Mouse (Mus musculus) layer of hippocampus, adult 9-11 months (tissue): ENCODE results near the gene Adgrf3.
"Not testable (repeated sequence)": the region's sequence is repeated elsewhere in the genome, so short reads cannot be mapped to it uniquely, and the experiment has no call there.

Experiments used
- DNase-seq: peaks from one replicate; pipeline ENCODE4 v3.0.0; 2022

Gene Adgrf3

GRCm38 (mm10) chr5:30205493-30205892, at the start of gene Adgrf3:
Gene Adgrf3 (minus strand): TSS chr5:30205722.
- DNase-seq = no peak

GRCm38 (mm10) chr5:30247666-30248065, 42.1 kb upstream of the Adgrf3 start:
- DNase-seq = no peak

DNA sequence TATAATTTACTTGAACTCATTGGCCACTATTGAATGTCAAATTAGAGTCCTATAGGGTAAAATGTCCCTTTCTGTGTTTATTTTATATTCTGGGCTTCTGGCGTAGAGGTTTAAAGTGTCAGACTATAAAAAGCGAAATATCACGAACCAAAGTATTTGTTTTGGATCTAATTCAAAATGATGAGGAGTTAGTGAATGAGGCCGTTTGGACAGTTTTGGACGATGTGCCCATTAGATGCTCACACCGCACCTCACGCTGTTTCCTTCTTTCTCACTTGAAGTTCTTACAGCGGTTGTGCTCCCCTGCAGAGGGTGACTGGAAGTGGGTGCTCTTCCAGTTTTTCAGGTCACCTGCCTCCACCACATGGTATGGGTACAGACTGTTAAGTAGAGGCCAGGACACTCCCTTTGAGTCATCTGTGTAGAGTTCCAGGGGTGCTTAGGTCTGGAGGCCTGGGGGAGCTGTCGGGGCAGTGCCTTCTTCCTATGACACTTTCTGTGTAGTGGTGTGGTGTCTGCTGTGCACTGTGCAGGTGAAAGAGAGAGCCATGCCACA, 40.4 kb upstream of the Adgrf3 start:
- no peak for DNase-seq

- DNase-seq = no peak
These were observed 38.2 kb upstream of the Adgrf3 start for GRCm38 (mm10) chr5:30243741-30244140.

- no peak for DNase-seq
These were observed 36.9 kb upstream of the Adgrf3 start for GRCm38 (mm10) chr5:30242410-30242809.

DNA sequence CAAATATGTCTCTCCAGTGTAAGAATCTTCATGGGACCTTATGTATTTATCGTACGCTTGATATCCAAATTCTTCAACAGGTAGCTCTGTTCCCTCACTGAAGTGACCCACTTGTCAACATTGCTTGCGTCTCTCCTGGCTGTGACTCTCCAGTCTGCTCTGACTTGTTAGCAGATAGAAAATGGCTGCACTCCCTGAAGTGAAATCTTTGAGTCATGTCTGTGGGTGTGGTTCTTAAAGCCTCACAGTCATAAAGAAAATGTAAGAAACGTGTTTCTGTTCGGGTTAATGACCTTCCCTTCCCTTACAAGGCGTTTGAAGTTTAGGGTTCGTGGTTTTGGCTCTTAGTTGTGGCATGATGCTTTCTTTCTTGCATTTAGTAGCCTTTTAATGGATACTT, 35.0 kb upstream of the Adgrf3 start:
- no peak for DNase-seq

DNA sequence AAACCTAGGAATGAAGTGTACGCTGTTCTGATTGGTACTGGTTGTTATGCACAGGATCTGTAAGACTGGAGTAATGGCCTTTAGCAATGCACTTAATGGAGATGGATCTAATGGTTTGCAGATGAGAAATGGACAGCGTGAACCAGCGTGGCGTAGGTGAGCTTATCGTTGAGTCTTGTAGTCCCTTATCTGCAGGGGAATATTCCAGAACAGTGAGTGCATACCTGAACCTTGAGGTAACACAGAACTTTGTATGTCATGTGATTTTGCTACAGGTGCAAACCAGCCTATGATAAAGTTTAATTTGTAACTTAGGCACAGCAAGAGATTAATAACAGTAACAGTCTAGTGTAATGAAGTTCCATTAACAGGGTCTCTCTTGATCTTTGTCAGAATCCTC, 33.0 kb upstream of the Adgrf3 start:
- DNase-seq = no peak

DNA sequence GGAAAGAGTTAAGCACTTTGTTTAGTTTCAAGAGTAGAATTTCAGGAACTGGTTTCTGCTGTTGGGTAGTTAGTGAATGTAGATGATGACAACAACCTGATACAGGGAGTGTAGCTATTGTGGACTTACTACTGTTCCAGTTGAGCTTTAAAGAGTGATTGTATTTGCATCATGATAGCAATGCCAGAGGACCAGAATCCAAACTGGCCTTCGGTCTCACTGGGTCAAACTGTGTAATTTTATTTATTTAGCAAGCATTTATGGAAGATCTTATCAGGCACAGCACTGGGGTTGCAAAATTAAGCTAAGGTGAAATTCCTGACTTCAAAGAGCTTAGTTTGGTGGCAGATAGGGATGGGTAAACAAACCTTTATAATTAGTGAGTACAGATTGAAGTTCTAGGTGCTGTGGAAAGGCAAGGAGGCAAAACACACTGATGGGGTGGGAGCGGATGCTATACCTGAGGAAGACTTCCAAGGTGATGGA, 30.2 kb upstream of the Adgrf3 start:
- DNase-seq = no peak

GRCm38 (mm10) chr5:30233979-30234378, 28.5 kb upstream of the Adgrf3 start:
- no peak for DNase-seq

GRCm38 (mm10) chr5:30233042-30233441, 27.5 kb upstream of the Adgrf3 start:
- DNase-seq = no peak

- DNase-seq = peak; percentile 99
These were observed 26.9 kb upstream of the Adgrf3 start, which contains the start of gene Selenoi for GRCm38 (mm10) chr5:30232271-30232971. Gene Selenoi (plus strand): TSS chr5:30232581.

DNA sequence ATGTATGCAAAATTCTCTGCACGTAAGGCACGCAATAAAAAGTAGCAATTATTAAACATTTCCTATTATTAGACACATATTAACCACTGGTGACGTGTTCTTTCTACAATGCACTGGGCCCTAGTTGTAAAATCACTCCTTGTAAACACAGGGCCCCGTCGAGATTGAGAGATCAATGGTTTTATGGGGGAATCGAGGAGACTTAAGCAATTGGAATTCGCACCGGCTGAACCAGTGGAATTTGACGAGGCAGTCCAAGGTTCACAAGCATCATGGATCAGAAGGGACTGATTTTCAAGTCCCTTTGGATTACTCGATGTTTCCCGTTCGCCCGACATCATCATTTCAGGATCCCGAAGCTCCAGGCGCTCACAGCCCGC, 26.4 kb upstream of the Adgrf3 start:
- DNase-seq = no peak

GRCm38 (mm10) chr5:30230901-30231300, 25.4 kb upstream of the Adgrf3 start:
- no peak for DNase-seq

- no peak for DNase-seq
These were observed 17.2 kb upstream of the Adgrf3 start for GRCm38 (mm10) chr5:30222681-30223080.

DNA sequence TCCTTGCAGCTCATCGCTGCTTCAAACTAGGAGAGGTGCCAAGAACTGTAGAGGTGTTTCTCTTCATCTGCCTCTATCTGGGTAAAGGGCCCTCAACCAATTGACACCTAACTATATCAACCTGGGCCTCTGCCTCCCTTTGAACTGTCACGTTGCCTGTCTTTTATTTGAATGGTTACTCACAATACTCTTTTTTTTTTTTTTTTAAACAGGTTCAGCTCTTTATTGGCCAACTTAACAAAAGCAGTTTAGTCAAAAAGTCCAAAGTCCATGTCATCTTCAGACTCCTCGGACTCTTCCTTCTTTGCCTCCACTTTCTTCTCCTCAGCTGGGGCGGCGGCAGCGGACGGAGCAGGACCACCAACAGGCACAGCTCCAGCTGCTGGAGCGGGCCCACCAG, 15.1 kb upstream of the Adgrf3 start:
- no peak for DNase-seq

DNA sequence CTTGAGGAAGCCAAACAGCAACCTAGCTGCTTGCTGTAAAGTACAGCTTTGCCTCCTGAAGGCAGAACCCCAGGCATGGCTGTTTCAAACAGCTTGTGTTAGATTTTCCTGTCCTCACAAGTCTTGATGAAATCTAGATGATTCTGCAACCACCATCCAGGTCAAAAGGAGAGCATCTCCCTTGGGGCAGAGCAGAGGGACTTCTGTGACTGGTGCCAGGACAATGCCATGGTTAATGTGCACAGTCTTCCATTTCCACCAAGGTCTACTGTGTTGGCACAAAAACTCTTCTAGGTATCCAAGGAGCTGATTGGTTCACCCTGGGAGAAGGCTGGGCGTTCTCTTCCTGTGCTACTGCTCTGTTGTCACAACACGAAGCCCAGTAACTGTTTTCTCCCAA, 14.2 kb upstream of the Adgrf3 start:
- no peak for DNase-seq

DNA sequence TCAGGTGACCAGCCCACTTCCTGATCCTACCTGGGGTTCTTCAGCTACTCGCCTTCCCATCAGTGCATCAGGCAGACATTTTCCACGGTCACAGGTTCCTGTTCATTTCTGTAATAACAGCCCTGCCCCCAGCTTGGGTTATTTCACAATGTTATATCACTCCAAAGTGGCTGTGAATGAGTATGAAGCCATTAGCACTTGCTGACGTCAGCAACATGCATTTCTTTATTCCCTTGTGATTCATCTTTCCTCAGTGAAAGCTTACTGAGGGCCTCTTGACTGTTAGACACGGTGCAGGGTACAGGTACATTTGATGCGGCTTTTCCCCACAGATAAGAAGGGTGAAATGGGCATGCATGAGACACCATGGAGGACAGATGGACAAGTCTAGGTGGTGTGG, 10.4 kb upstream of the Adgrf3 start:
- DNase-seq = no peak

DNA sequence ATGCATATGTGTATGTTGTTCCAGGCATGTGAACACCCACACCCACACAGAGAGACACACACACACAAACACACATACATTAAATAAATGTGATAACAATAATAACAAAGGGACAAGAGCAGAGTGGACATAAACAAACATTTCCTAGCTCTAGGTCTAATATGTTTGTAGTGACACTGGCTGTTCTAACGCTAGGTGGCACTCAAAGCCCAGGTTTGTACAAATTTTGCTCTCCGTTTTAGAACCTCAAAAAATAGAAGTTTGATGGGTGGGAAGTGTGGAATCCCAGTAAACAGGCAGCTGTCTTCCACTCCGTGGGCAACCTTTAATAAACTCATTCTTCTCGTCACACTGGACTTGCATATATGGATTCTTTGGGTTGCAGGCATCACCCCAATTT, 9.4 kb upstream of the Adgrf3 start:
- no peak for DNase-seq

GRCm38 (mm10) chr5:30210758-30211157, 5.2 kb upstream of the Adgrf3 start:
- not testable (repeated sequence) for DNase-seq

DNA sequence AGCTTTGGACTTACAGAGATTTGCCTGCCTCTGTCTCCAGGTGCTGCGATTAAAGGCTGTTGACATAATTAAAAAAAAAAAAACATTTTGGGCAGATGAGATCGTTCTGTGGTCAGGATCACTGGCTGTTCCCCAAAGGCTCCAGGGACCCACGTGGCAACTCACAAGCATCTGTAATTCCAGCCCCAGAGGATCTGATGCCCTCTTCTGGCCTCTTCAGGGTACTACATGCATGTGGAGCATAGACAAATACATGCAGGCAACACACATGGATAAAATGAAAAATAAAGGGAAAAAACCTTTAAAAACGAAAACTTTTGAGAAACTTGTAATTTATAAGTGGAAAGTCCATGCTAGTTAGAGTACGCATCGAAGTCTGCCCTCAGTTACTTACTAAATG, 1.8 kb upstream of the Adgrf3 start:
- DNase-seq = no peak

DNA sequence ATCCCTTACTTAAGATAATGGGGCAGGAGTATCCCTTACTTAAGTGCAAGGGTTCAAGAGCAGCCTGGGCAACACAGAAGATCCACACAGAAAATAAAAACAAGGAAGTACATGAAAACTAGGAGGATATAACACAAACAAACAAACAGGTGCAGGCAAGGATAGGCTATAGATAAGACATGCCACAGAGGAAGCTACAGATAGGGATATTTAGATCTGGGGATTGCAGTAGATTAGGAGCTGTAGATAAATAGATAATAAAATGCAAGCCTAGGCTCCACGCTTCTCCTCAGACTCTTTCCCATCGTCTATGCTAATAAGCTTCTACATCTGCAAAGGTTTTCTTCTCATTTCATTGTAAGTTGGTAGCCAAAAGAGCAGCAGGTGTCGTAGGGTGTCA, 488 bp downstream of the Adgrf3 start:
- no peak for DNase-seq

- no peak for DNase-seq
These were observed 1.1 kb downstream of the Adgrf3 start for GRCm38 (mm10) chr5:30204441-30204840.

- DNase-seq = no peak
These were observed 2.2 kb downstream of the Adgrf3 start for GRCm38 (mm10) chr5:30203216-30203885.

- no peak for DNase-seq
These were observed 3.3 kb downstream of the Adgrf3 start for GRCm38 (mm10) chr5:30202221-30202620.
